Comparison of ENCODE assay signal across 8 mouse cellular contexts in genomic region chr11:59838426-59838825, GRCm38 (mm10). TPM values are rescaled to one million over a fixed set of nuclear protein-coding genes. Genes with fewer than 3 reads are reported as not detected.
DNase-seq lines count a peak whose midpoint lies in the region; ATAC-seq and TF ChIP-seq lines count a peak whose summit lies in the region.

No protein-coding gene starts in this region.

- H3K27me3 ChIP-seq in heart, embryonic 13.5 days (replicated peaks), result no peaks in the 10 kb centered on the region
- H3K27me3 ChIP-seq in ES-Bruce4 (ENCODE audit: control insufficient read depth, insufficient read depth, low read length, poor library complexity, severe bottlenecking), result no peaks in the 10 kb centered on the region
- H3K27me3 ChIP-seq in forebrain, embryonic 16.5 days (replicated peaks; ENCODE audit: control insufficient read depth, insufficient read depth, low read length), result no peaks in the 10 kb centered on the region
- H3K27me3 ChIP-seq in liver, embryonic 16.5 days (ENCODE audit: control insufficient read depth, insufficient read depth, low read depth, low read length), result no peaks in the 10 kb centered on the region

- 57% methylated on average over 4 of the region's 4 CpGs for WGBS in heart, embryonic 13.5 days
- 57% methylated on average over 4 of the region's 4 CpGs for WGBS in forebrain, embryonic 16.5 days
- WGBS in liver, embryonic 16.5 days (ENCODE audit: insufficient replicate concordance), result 44% methylated on average over 4 of the region's 4 CpGs

- no peak for TF ChIP-seq POLR2A in ES-Bruce4 (IDR thresholded peaks at IDR 0.05; ENCODE audit: insufficient read depth, low read length)

- H3K27ac ChIP-seq in heart, embryonic 13.5 days (replicated peaks), result peak overlapping the region; percentile 98
- H3K27ac ChIP-seq in ES-Bruce4 (ENCODE audit: insufficient read depth, low read length), result no peak overlapping the region
- H3K27ac ChIP-seq in forebrain, embryonic 16.5 days (ENCODE audit: low read length), result no peak overlapping the region
- H3K27ac ChIP-seq in liver, embryonic 16.5 days (ENCODE audit: low read length), result no peak overlapping the region; the same call in 1 of the 2 replicates

- ATAC-seq in heart, embryonic 13.5 days (ENCODE audit: extremely low read depth, insufficient number of reproducible peaks, low FRiP score, low TSS enrichment), result no peak
- no peak for ATAC-seq in forebrain, embryonic 16.5 days
- ATAC-seq in liver, embryonic 16.5 days (ENCODE audit: low read depth), result no peak

- no peak for TF ChIP-seq EP300 in ES-Bruce4 (IDR thresholded peaks at IDR 0.05; ENCODE audit: insufficient read depth, low read depth, low read length)

- peak overlapping the region; percentile 83 for H3K4me2 ChIP-seq in heart, embryonic 13.5 days
- H3K4me2 ChIP-seq in forebrain, embryonic 16.5 days (ENCODE audit: low read length), result peak overlapping the region; percentile 68
- H3K4me2 ChIP-seq in liver, embryonic 16.5 days (ENCODE audit: low read depth, low read length), result peak overlapping the region; percentile 80

- no peaks in the 10 kb centered on the region for H3K9me3 ChIP-seq in heart, embryonic 13.5 days
- no peaks in the 10 kb centered on the region for H3K9me3 ChIP-seq in ES-Bruce4 (replicated peaks; ENCODE audit: control insufficient read depth, insufficient read depth, low read length, poor library complexity, severe bottlenecking)
- no peaks in the 10 kb centered on the region for H3K9me3 ChIP-seq in forebrain, embryonic 16.5 days (ENCODE audit: control insufficient read depth, low read length)
- no peaks in the 10 kb centered on the region for H3K9me3 ChIP-seq in liver, embryonic 16.5 days (replicated peaks; ENCODE audit: control insufficient read depth, low read length)

- TF ChIP-seq CTCF in ES-Bruce4 (IDR thresholded peaks at IDR 0.05; ENCODE audit: low read depth, low read length), result no peak

- H3K4me1 ChIP-seq in heart, embryonic 13.5 days, result peaks cover 23% of the 10 kb centered on the region
- no peaks in the 10 kb centered on the region for H3K4me1 ChIP-seq in ES-Bruce4 (ENCODE audit: control insufficient read depth, insufficient read depth, low read length)
- H3K4me1 ChIP-seq in forebrain, embryonic 16.5 days (replicated peaks; ENCODE audit: control insufficient read depth, insufficient read depth, low read length), result peaks cover 22% of the 10 kb centered on the region
- peaks cover 17% of the 10 kb centered on the region for H3K4me1 ChIP-seq in liver, embryonic 16.5 days (ENCODE audit: control insufficient read depth, low read depth, low read length)

- H3K36me3 ChIP-seq in heart, embryonic 13.5 days, result peaks cover 39% of the 10 kb centered on the region
- peaks cover 18% of the 10 kb centered on the region for H3K36me3 ChIP-seq in ES-Bruce4 (ENCODE audit: control insufficient read depth, insufficient read depth, low read length, poor library complexity, severe bottlenecking)
- peaks cover 4% of the 10 kb centered on the region; the same call in 1 of the 2 replicates for H3K36me3 ChIP-seq in forebrain, embryonic 16.5 days (ENCODE audit: control insufficient read depth, insufficient read depth)
- H3K36me3 ChIP-seq in liver, embryonic 16.5 days (ENCODE audit: control insufficient read depth, insufficient read depth), result peaks cover 9% of the 10 kb centered on the region

- DNase-seq in heart, adult 18-20 months, result no peak
- no peak for DNase-seq in layer of hippocampus, postnatal 36 days
- DNase-seq in layer of hippocampus, adult 9-10 months (ENCODE audit: low spot score), result no peak
- DNase-seq in urinary bladder, postnatal 14 days (ENCODE audit: low spot score), result no peak

- peak overlapping the region; percentile 95 for H3K4me3 ChIP-seq in heart, embryonic 13.5 days
- H3K4me3 ChIP-seq in ES-Bruce4 (ENCODE audit: low read depth, low read length), result no peak overlapping the region; the same call in 1 of the 2 replicates
- H3K4me3 ChIP-seq in forebrain, embryonic 16.5 days (replicated peaks; ENCODE audit: low read length), result peak overlapping the region; percentile 66
- H3K4me3 ChIP-seq in liver, embryonic 16.5 days (ENCODE audit: low read depth, low read length), result peak overlapping the region; percentile 98

- peak overlapping the region; percentile 96 for H3K9ac ChIP-seq in heart, embryonic 13.5 days
- peak overlapping the region; percentile 48 for H3K9ac ChIP-seq in ES-Bruce4 (ENCODE audit: low read depth, poor library complexity, severe bottlenecking)
- H3K9ac ChIP-seq in forebrain, embryonic 16.5 days (replicated peaks; ENCODE audit: low read depth, low read length), result peak overlapping the region; percentile 80
- H3K9ac ChIP-seq in liver, embryonic 16.5 days (ENCODE audit: low read depth, low read length), result peak overlapping the region; percentile 93

RNA-seq across cellular contexts. Expression of gene Nt5m, which starts 0.8 kb away (rescaled TPM):
- 36.3 and 36.5 TPM in 2 replicates for polyA plus RNA-seq in heart, embryonic 13.5 days (2015; fragmentation: Nextera tagmentation; extraction: Ambion mirVana)
- total RNA-seq in heart, adult 18-20 months (2021), result 10 to 100 TPM; 26.1 to 31.6 TPM
- polyA plus RNA-seq in ES-Bruce4 (2011; ENCODE audit: insufficient read depth, insufficient read length, low read depth, missing spikeins), result 3.7 and 4.2 TPM in 2 replicates
- 52.6 and 56.7 TPM in 2 replicates for polyA plus RNA-seq in forebrain, embryonic 16.5 days (2015; fragmentation: Nextera tagmentation; extraction: Ambion mirVana)
- polyA plus RNA-seq in liver, embryonic 16.5 days (2015; fragmentation: Nextera tagmentation; extraction: Ambion mirVana), result 12.8 and 15.2 TPM in 2 replicates
- total RNA-seq in layer of hippocampus, postnatal 36 days (2021), result 10 to 100 TPM; 59.2 to 62.3 TPM

RNA-seq across cellular contexts. Expression of gene Cops3, which starts 1.2 kb away (rescaled TPM):
- 152 and 169 TPM in 2 replicates for polyA plus RNA-seq in heart, embryonic 13.5 days (2015; fragmentation: Nextera tagmentation; extraction: Ambion mirVana)
- 10 to 100 TPM; 71.7 to 75.1 TPM for total RNA-seq in heart, adult 18-20 months (2021)
- polyA plus RNA-seq in ES-Bruce4 (2011; ENCODE audit: insufficient read depth, insufficient read length, low read depth, missing spikeins), result 121 and 131 TPM in 2 replicates
- polyA plus RNA-seq in forebrain, embryonic 16.5 days (2015; fragmentation: Nextera tagmentation; extraction: Ambion mirVana), result 200 and 212 TPM in 2 replicates
- 81.3 and 84.8 TPM in 2 replicates for polyA plus RNA-seq in liver, embryonic 16.5 days (2015; fragmentation: Nextera tagmentation; extraction: Ambion mirVana)
- 10 to 100 TPM; 75.7 to 80.4 TPM for total RNA-seq in layer of hippocampus, postnatal 36 days (2021)

RNA-seq across cellular contexts. Expression of gene Flcn, which starts 28.6 kb away (rescaled TPM):
- polyA plus RNA-seq in heart, embryonic 13.5 days (2015; fragmentation: Nextera tagmentation; extraction: Ambion mirVana), result 26.9 and 28.6 TPM in 2 replicates
- 10 to 100 TPM; 43.5 to 49.5 TPM for total RNA-seq in heart, adult 18-20 months (2021)
- polyA plus RNA-seq in ES-Bruce4 (2011; ENCODE audit: insufficient read depth, insufficient read length, low read depth, missing spikeins), result 17.1 and 17.8 TPM in 2 replicates
- polyA plus RNA-seq in forebrain, embryonic 16.5 days (2015; fragmentation: Nextera tagmentation; extraction: Ambion mirVana), result 44.6 and 51.2 TPM in 2 replicates
- 15.3 and 19.3 TPM in 2 replicates for polyA plus RNA-seq in liver, embryonic 16.5 days (2015; fragmentation: Nextera tagmentation; extraction: Ambion mirVana)
- total RNA-seq in layer of hippocampus, postnatal 36 days (2021), result 10 to 100 TPM; 41.2 to 44.3 TPM

RNA-seq across cellular contexts. Expression of gene Pld6, which starts 51.0 kb away (rescaled TPM):
- polyA plus RNA-seq in heart, embryonic 13.5 days (2015; fragmentation: Nextera tagmentation; extraction: Ambion mirVana), result 4.5 and 5.6 TPM in 2 replicates
- total RNA-seq in heart, adult 18-20 months (2021), result under 1 TPM; 0.46 to 0.50 TPM
- 5.3 and 7.0 TPM in 2 replicates for polyA plus RNA-seq in ES-Bruce4 (2011; ENCODE audit: insufficient read depth, insufficient read length, low read depth, missing spikeins)
- polyA plus RNA-seq in forebrain, embryonic 16.5 days (2015; fragmentation: Nextera tagmentation; extraction: Ambion mirVana), result 4.2 and 6.7 TPM in 2 replicates
- polyA plus RNA-seq in liver, embryonic 16.5 days (2015; fragmentation: Nextera tagmentation; extraction: Ambion mirVana), result 2.1 and 2.5 TPM in 2 replicates
- under 1 TPM; 0.20 to 0.28 TPM for total RNA-seq in layer of hippocampus, postnatal 36 days (2021)
